Mouse (Mus musculus) limb, embryonic 13.5 days (tissue): Measurements from ENCODE around the gene Acox3. TPM values are rescaled to one million over a fixed set of nuclear protein-coding genes. Genes with fewer than 3 reads are reported as not detected.

Source experiments
- ATAC-seq: fragments of 200-750 bp; cut with Nextera tagmentation; 2 replicates; pipeline ENCODE4 v1.8.0; 2017; ENCODE audit warnings: low read depth, moderate number of reproducible peaks, moderate TSS enrichment; ENCODE audit not compliant: low FRiP score
- H3K27ac ChIP-seq: fragments of 300-500 bp; sonication (generic); 2 replicates; pipeline ENCODE4 v1.5.1; 2015; ENCODE audit warnings: inconsistent platforms, mild to moderate bottlenecking, moderate library complexity
- H3K27me3 ChIP-seq: fragments of 300-500 bp; sonication (generic); 2 replicates; pipeline ENCODE4 v1.6.1; 2015; ENCODE audit warnings: mild to moderate bottlenecking, inconsistent platforms
- H3K36me3 ChIP-seq: fragments of 300-500 bp; sonication (generic); 2 replicates; pipeline ENCODE4 v1.6.1; 2015; ENCODE audit warnings: inconsistent platforms, mild to moderate bottlenecking, moderate library complexity
- H3K4me1 ChIP-seq: fragments of 300-500 bp; sonication (generic); 2 replicates; pipeline ENCODE4 v1.6.1; 2015; ENCODE audit warnings: inconsistent platforms
- H3K4me2 ChIP-seq: fragments of 300-500 bp; sonication (generic); replicated peaks from 2 replicates; pipeline ENCODE4 v1.6.1; 2015; ENCODE audit warnings: inconsistent platforms, mild to moderate bottlenecking, moderate library complexity
- H3K4me3 ChIP-seq: fragments of 300-500 bp; sonication (generic); 2 replicates; pipeline ENCODE4 v1.5.1; 2015; ENCODE audit warnings: moderate library complexity, mild to moderate bottlenecking, inconsistent platforms
- H3K9ac ChIP-seq: fragments of 300-500 bp; sonication (generic); 2 replicates; pipeline ENCODE4 v1.6.1; 2015; ENCODE audit warnings: mild to moderate bottlenecking, inconsistent platforms
- H3K9me3 ChIP-seq: fragments of 300-500 bp; sonication (generic); 2 replicates; pipeline ENCODE4 v1.6.1; 2016; ENCODE audit warnings: inconsistent platforms
- WGBS: fragments of 180-500 bp; shearing (Covaris S2); methylation state at CpG from one replicate; pipeline ENCODE4 v1.1.7; 2015; 5-methylcytosine and 5-hydroxymethylcytosine counted together
- polyA plus RNA-seq: library from polyadenylated mRNA; unstranded; fragments of >200 nt; fragmentation: Nextera tagmentation; extraction: Ambion mirVana; gene quantifications from 2 replicates; pipeline ENCODE4 v1.2.1, GENCODE M21; 2015

Acox3 gene
- polyA plus RNA-seq, 1 experiment from 2014 or later: 12.2 TPM

GRCm38 (mm10) chr5:35621114-35621513 lies 38.3 kb downstream of the Acox3 start:
- no peaks in the 10 kb centered on the region for H3K36me3 ChIP-seq
- H3K27me3 ChIP-seq: no peaks in the 10 kb centered on the region
- ATAC-seq: no peak
- 40% methylated on average over 4 of the region's 4 CpGs for WGBS
- peaks cover 46% of the 10 kb centered on the region for H3K4me1 ChIP-seq
- no peak overlapping the region for H3K4me2 ChIP-seq
- no peak overlapping the region for H3K27ac ChIP-seq
- H3K4me3 ChIP-seq: no peak overlapping the region
- no peak overlapping the region for H3K9ac ChIP-seq
- H3K9me3 ChIP-seq: no peaks in the 10 kb centered on the region

GRCm38 (mm10) chr5:35623831-35624230 lies 41.0 kb downstream of the Acox3 start:
- H3K27me3 ChIP-seq: no peaks in the 10 kb centered on the region
- no peak overlapping the region for H3K27ac ChIP-seq
- H3K4me3 ChIP-seq: no peak overlapping the region
- no peaks in the 10 kb centered on the region for H3K36me3 ChIP-seq
- no peaks in the 10 kb centered on the region for H3K9me3 ChIP-seq
- ATAC-seq: no peak
- no peak overlapping the region for H3K9ac ChIP-seq
- no peak overlapping the region for H3K4me2 ChIP-seq
- H3K4me1 ChIP-seq: peaks cover 25% of the 10 kb centered on the region

DNA sequence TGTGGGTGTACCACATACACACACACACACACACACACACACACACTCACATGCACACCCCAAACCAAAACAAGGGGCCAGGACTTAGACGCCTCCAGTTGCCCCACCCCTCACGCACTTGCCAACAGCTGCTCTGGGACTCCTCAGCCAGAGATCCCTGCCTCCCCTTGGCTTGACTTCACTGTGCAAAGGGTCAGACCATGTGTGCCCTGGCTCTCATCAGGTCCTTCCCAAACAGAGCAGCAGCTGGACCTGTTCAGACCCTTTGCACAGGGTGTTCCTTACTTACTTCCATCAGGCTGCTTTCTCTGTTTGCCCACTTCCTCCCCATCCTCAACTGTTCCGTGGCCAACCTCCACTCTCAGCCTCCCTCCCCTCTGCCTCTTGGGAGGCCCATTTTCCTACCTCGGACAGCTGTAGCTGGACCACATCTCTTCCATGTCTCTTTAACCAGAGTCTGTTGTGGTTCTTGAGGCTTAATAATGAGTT lies 42.0 kb downstream of the Acox3 start:
- no peaks in the 10 kb centered on the region for H3K36me3 ChIP-seq
- peaks cover 25% of the 10 kb centered on the region for H3K4me1 ChIP-seq
- H3K9me3 ChIP-seq: no peaks in the 10 kb centered on the region
- no peak overlapping the region for H3K9ac ChIP-seq
- H3K4me3 ChIP-seq: no peak overlapping the region
- 0 out of 2 replicates have a peak, but pooled peaks have one; percentile 13 for ATAC-seq
- H3K27ac ChIP-seq: no peak overlapping the region
- no peaks in the 10 kb centered on the region for H3K27me3 ChIP-seq
- no peak overlapping the region for H3K4me2 ChIP-seq
- WGBS: 54% methylated on average over 4 of the region's 4 CpGs

- H3K4me1 ChIP-seq: peaks cover 14% of the 10 kb centered on the region
- H3K4me3 ChIP-seq: no peak overlapping the region
- no peaks in the 10 kb centered on the region for H3K27me3 ChIP-seq
- no peak overlapping the region for H3K27ac ChIP-seq
- no peaks in the 10 kb centered on the region for H3K9me3 ChIP-seq
- no peaks in the 10 kb centered on the region for H3K36me3 ChIP-seq
- WGBS: 90% methylated on average over 2 of the region's 2 CpGs
- ATAC-seq: no peak
- H3K9ac ChIP-seq: no peak overlapping the region
- H3K4me2 ChIP-seq: no peak overlapping the region
These were observed 43.6 kb downstream of the Acox3 start for GRCm38 (mm10) chr5:35626408-35626807.

DNA sequence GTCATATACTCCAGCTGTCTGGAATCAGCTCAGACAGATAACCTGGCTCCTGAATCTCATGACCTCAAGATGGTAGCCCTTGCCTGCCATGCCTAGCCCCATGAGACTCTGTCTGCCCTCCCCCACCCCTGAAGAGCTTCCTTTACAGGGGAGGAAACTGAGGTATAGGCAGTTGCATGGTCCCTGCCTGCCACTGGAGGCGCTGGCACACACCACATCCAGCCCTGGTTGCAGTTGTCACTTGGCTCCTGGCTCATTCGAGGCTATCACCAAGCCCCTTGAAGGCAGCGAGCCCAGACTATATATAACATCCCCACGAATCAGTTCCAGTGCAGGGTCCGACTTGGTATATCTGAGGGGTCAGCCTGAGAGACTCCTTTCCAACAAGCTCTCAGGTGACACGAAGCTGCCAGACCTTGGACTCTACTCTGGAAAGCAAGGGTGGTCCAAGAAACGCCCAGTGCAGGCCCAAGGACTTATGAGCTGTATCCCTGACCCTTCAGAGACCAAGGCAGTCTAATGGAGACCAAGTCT lies 44.5 kb downstream of the Acox3 start:
- H3K9me3 ChIP-seq: no peaks in the 10 kb centered on the region
- WGBS: 58% methylated on average over 7 of the region's 7 CpGs
- no peaks in the 10 kb centered on the region; the same call in 1 of the 2 replicates for H3K27me3 ChIP-seq
- H3K36me3 ChIP-seq: no peaks in the 10 kb centered on the region
- H3K9ac ChIP-seq: no peak overlapping the region
- no peak overlapping the region for H3K4me3 ChIP-seq
- ATAC-seq: no peak
- H3K4me1 ChIP-seq: peaks cover 11% of the 10 kb centered on the region; the same call in 1 of the 2 replicates
- H3K4me2 ChIP-seq: no peak overlapping the region
- no peak overlapping the region for H3K27ac ChIP-seq

DNA sequence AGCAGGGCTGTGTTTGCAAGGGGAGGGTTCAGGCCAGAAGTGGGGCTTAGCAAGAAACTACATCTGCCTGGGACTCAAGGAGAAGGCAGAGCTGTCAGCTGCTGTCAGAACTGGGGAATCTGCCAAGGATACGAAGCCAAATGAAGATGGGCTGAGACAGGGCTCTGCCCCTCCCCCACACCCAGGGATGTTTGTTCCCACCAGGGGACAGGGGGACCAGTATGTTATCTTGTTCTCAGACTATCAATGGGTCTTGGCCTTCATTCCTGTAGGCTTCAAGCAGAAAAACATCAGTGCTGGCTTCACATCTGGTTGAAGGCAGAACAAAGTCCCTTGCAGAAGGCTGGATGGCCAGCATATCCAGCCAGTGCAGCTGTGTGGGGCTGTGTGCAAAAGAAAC lies 45.8 kb downstream of the Acox3 start:
- Histone ChIP-seq H3K9me3 (no peaks in the 10 kb centered on the region), H3K27me3 (no peaks in the 10 kb centered on the region; the same call in 1 of the 2 replicates), H3K27ac (no peak overlapping the region), H3K4me1 (peaks cover 15% of the 10 kb centered on the region; the same call in 1 of the 2 replicates), H3K36me3 (no peaks in the 10 kb centered on the region), H3K4me3 (no peak overlapping the region), H3K9ac (no peak overlapping the region), H3K4me2 (no peak overlapping the region)
- whole genome bisulfite sequencing: 28% methylated on average over 1 of the region's 1 CpGs
- ATAC-seq: no peak

GRCm38 (mm10) chr5:35629333-35629732 lies 46.5 kb downstream of the Acox3 start:
- ATAC-seq: no peak
- no peaks in the 10 kb centered on the region for H3K36me3 ChIP-seq
- H3K4me1 ChIP-seq: 0 out of 2 replicates have a peak, but pooled peaks cover 11% of the 10 kb centered on the region
- H3K27ac ChIP-seq: no peak overlapping the region
- no peak overlapping the region for H3K4me2 ChIP-seq
- H3K9ac ChIP-seq: no peak overlapping the region
- H3K4me3 ChIP-seq: no peak overlapping the region
- no peaks in the 10 kb centered on the region; the same call in 1 of the 2 replicates for H3K27me3 ChIP-seq
- no peaks in the 10 kb centered on the region for H3K9me3 ChIP-seq

- no peak overlapping the region for H3K9ac ChIP-seq
- no peak for ATAC-seq
- H3K27ac ChIP-seq: no peak overlapping the region
- H3K4me2 ChIP-seq: no peak overlapping the region
- no peak overlapping the region for H3K4me3 ChIP-seq
- WGBS: 65% methylated on average over 1 of the region's 1 CpGs
- no peaks in the 10 kb centered on the region; the same call in 1 of the 2 replicates for H3K27me3 ChIP-seq
- H3K9me3 ChIP-seq: no peaks in the 10 kb centered on the region
- no peaks in the 10 kb centered on the region for H3K36me3 ChIP-seq
- H3K4me1 ChIP-seq: 0 out of 2 replicates have a peak, but pooled peaks cover 5% of the 10 kb centered on the region
These were observed 47.9 kb downstream of the Acox3 start for GRCm38 (mm10) chr5:35630706-35631105.

DNA sequence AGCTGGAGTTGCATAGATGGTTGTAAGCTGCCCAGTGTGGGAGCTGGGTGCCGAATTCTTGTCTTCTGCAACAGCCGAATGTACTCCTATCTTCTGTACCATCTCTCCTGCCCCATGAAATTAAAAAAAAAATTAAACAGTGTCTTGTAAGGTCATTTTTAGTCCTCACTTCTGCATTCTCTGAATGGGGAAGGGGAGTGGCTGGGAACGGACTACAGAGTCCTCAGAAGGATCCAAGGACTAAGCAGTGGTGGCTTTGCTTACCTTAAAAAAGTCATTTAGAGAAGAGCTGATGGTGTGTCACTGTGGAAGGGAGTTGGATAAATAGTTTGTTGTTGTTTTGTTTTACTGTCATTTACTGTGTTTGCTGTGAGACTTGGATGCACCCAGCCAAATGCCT lies 48.4 kb downstream of the Acox3 start:
- 87% methylated on average over 3 of the region's 3 CpGs for WGBS
- H3K4me3 ChIP-seq: no peak overlapping the region
- no peaks in the 10 kb centered on the region for H3K9me3 ChIP-seq
- no peaks in the 10 kb centered on the region for H3K36me3 ChIP-seq
- no peak overlapping the region for H3K4me2 ChIP-seq
- no peak overlapping the region for H3K9ac ChIP-seq
- no peaks in the 10 kb centered on the region; the same call in 1 of the 2 replicates for H3K27me3 ChIP-seq
- H3K27ac ChIP-seq: no peak overlapping the region
- ATAC-seq: no peak
- 0 out of 2 replicates have a peak, but pooled peaks cover 5% of the 10 kb centered on the region for H3K4me1 ChIP-seq

- Histone ChIP-seq H3K4me3 (no peak overlapping the region), H3K27me3 (no peaks in the 10 kb centered on the region; the same call in 1 of the 2 replicates), H3K36me3 (no peaks in the 10 kb centered on the region), H3K4me1 (0 out of 2 replicates have a peak, but pooled peaks cover 5% of the 10 kb centered on the region), H3K9me3 (no peaks in the 10 kb centered on the region), H3K9ac (no peak overlapping the region), H3K27ac (no peak overlapping the region), H3K4me2 (no peak overlapping the region)
- no peak for ATAC-seq
- WGBS: 67% methylated on average over 5 of the region's 5 CpGs
These were observed 48.9 kb downstream of the Acox3 start for GRCm38 (mm10) chr5:35631755-35632154.

GRCm38 (mm10) chr5:35632841-35633240 lies 50.0 kb downstream of the Acox3 start:
- no peaks in the 10 kb centered on the region for H3K9me3 ChIP-seq
- ATAC-seq: no peak
- WGBS: 62% methylated on average over 6 of the region's 6 CpGs
- H3K27ac ChIP-seq: no peak overlapping the region
- H3K4me2 ChIP-seq: no peak overlapping the region
- H3K27me3 ChIP-seq: no peaks in the 10 kb centered on the region; the same call in 1 of the 2 replicates
- 0 out of 2 replicates have a peak, but pooled peaks cover 5% of the 10 kb centered on the region for H3K4me1 ChIP-seq
- H3K4me3 ChIP-seq: no peak overlapping the region
- H3K36me3 ChIP-seq: no peaks in the 10 kb centered on the region
- no peak overlapping the region for H3K9ac ChIP-seq

DNA sequence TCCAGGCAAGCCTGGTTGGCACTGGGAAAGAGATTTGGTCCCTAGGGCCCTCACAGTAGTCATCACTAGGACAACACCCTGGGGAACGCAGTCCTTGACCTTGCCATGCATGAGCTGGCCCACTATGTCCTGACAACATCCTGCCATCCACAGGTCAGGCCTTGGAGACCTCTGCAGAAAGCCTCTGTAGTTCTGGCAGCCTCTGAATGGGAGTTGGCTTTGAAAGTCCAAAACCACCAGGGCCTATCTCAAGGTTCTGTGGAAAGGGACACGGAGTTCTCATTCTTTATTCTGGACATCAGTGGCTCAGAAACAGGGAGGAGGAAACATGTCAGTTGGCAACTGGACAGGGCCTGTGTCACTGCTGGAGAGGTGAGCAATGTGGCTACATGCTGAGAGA lies 53.2 kb downstream of the Acox3 start:
- no peak for ATAC-seq

More for the DNA sequence above, 53.2 kb downstream of the Acox3 start:
- no peaks in the 10 kb centered on the region; the same call in 1 of the 2 replicates for H3K27me3 ChIP-seq
- H3K4me1 ChIP-seq: 0 out of 2 replicates have a peak, but pooled peaks cover 5% of the 10 kb centered on the region
- no peak overlapping the region for H3K4me3 ChIP-seq
- WGBS: 87% methylated on average over 2 of the region's 2 CpGs
- H3K4me2 ChIP-seq: no peak overlapping the region
- no peak overlapping the region for H3K9ac ChIP-seq
- H3K27ac ChIP-seq: no peak overlapping the region
- no peaks in the 10 kb centered on the region for H3K36me3 ChIP-seq
- no peaks in the 10 kb centered on the region for H3K9me3 ChIP-seq
